Mouse (Mus musculus): ENCODE data around the gene Olfr1410. TPM values are rescaled to one million over a fixed set of nuclear protein-coding genes. Genes with fewer than 3 reads are reported as not detected.
A peak's percentile ranks its signal among the peaks of the same experiment; 100 is the strongest.

Gene Olfr1410
- not detected for total RNA-seq (2021)
- not detected in 2 replicates for polyA plus RNA-seq (2012; rRNA removed)
- long read RNA-seq, result 0 reads

- no peak for DNase-seq
Observed at GRCm38 (mm10) chr1:92605482-92605881, at the start of gene Olfr1410. Gene Olfr1410, plus strand, starts transcription at chr1:92605782.

GRCm38 (mm10) chr1:92571022-92571421, 34.6 kb upstream of the Olfr1410 start, which contains the start of gene Olfr1413:
Gene Olfr1413, plus strand, starts transcription at chr1:92571322.
- DNase-seq, result no peak

GRCm38 (mm10) chr1:92585479-92585878, 20.1 kb upstream of the Olfr1410 start, which contains the start of gene Olfr1412:
Gene Olfr1412, plus strand, starts transcription at chr1:92585779.
- DNase-seq, result no peak

- no peak for DNase-seq
Observed at GRCm38 (mm10) chr1:92594111-92594510, 11.5 kb upstream of the Olfr1410 start, which contains the start of gene Olfr1411. Gene Olfr1411, plus strand, starts transcription at chr1:92594411.

GRCm38 (mm10) chr1:92596019-92596418, 9.6 kb upstream of the Olfr1410 start:
- no peak for DNase-seq

- DNase-seq, result no peak
Observed at GRCm38 (mm10) chr1:92607711-92608110, 2.1 kb downstream of the Olfr1410 start.

GRCm38 (mm10) chr1:92611008-92611407, 5.4 kb downstream of the Olfr1410 start:
- DNase-seq, result peak; percentile 44

- no peak for DNase-seq
Observed at GRCm38 (mm10) chr1:92613175-92613574, 7.6 kb downstream of the Olfr1410 start.

- peak; percentile 28 for DNase-seq
Observed at GRCm38 (mm10) chr1:92614516-92614915, 8.9 kb downstream of the Olfr1410 start.

GRCm38 (mm10) chr1:92616046-92616445, 10.5 kb downstream of the Olfr1410 start:
- peak; percentile 37 for DNase-seq

- no peak for DNase-seq
Observed at GRCm38 (mm10) chr1:92617488-92617887, 11.9 kb downstream of the Olfr1410 start, which contains the start of gene Olfr12. Gene Olfr12, plus strand, starts transcription at chr1:92617788.

- DNase-seq, result peak; percentile 91
Observed at GRCm38 (mm10) chr1:92618360-92618759, 12.8 kb downstream of the Olfr1410 start.

GRCm38 (mm10) chr1:92628227-92628626, 22.6 kb downstream of the Olfr1410 start:
- DNase-seq, result no peak

GRCm38 (mm10) chr1:92632196-92632595, 26.6 kb downstream of the Olfr1410 start:
- DNase-seq, result no peak

- DNase-seq, result no peak
Observed at GRCm38 (mm10) chr1:92632948-92633347, 27.4 kb downstream of the Olfr1410 start.

- no peak for DNase-seq
Observed at GRCm38 (mm10) chr1:92633726-92634125, 28.1 kb downstream of the Olfr1410 start.

GRCm38 (mm10) chr1:92634569-92634968, 29.0 kb downstream of the Olfr1410 start:
- DNase-seq, result no peak

- DNase-seq, result no peak
Observed at GRCm38 (mm10) chr1:92634976-92635599, 29.5 kb downstream of the Olfr1410 start.

GRCm38 (mm10) chr1:92636015-92636414, 30.4 kb downstream of the Olfr1410 start:
- DNase-seq, result no peak

GRCm38 (mm10) chr1:92636676-92637075, 31.1 kb downstream of the Olfr1410 start:
- no peak for DNase-seq

- no peak for DNase-seq
Observed at GRCm38 (mm10) chr1:92637501-92638172, 32.1 kb downstream of the Olfr1410 start.

- peak; percentile 74 for DNase-seq
Observed at GRCm38 (mm10) chr1:92638181-92638580, 32.6 kb downstream of the Olfr1410 start.

- DNase-seq, result no peak
Observed at GRCm38 (mm10) chr1:92638736-92639135, 33.2 kb downstream of the Olfr1410 start.

Measured in adrenal gland, adult 2 months (tissue).